Mouse (Mus musculus) spleen, adult 2 months (tissue): ENCODE results near the gene LTO1.

Source experiments
- CTCF ChIP-seq: fragments of 200-500 bp; IDR thresholded peaks from 2 replicates; pipeline ENCODE4 v1.5.1; 2011; ENCODE audit warnings: mild to moderate bottlenecking, inconsistent platforms; ENCODE audit not compliant: insufficient read depth, insufficient read length, insufficient replicate concordance; ENCODE audit errors: extremely low read depth
- POLR2A ChIP-seq: fragments of 200-500 bp; IDR thresholded peaks from 2 replicates; pipeline ENCODE4 v1.6.1; 2011; ENCODE audit warnings: low read depth, low read length, inconsistent platforms

- no peak for TF ChIP-seq CTCF
- no peak for TF ChIP-seq POLR2A
Measured at GRCm38 (mm10) chr7:144898506-144898905, 16.4 kb upstream of the LTO1 start.
